Mouse (Mus musculus) kidney, adult 8-10 months (tissue): ENCODE results near the gene Hhat.

Source experiments
- DNase-seq, 2 experiments: peaks; one replicate each; pipeline ENCODE4 v3.0.0; 2022

Gene Hhat

GRCm38 (mm10) chr1:192770495-192771331, at the start of gene Hhat:
TSS of gene Hhat (minus strand) at chr1:192771223.
- DNase-seq: peak; percentile 44 to 52

- no peak for DNase-seq
These were observed 47.3 kb upstream of the Hhat start for GRCm38 (mm10) chr1:192818334-192818733.

- DNase-seq: peak; percentile 48 to 55
These were observed 44.8 kb upstream of the Hhat start for GRCm38 (mm10) chr1:192815789-192816188.

GRCm38 (mm10) chr1:192814700-192815099, 43.7 kb upstream of the Hhat start:
- DNase-seq: no peak

- DNase-seq: peak; percentile 44 to 69
These were observed 41.7 kb upstream of the Hhat start for GRCm38 (mm10) chr1:192812758-192813157.

GRCm38 (mm10) chr1:192812290-192812689, 41.3 kb upstream of the Hhat start:
- DNase-seq: no peak

- no peak for DNase-seq
These were observed 35.4 kb upstream of the Hhat start for GRCm38 (mm10) chr1:192806168-192807157.

GRCm38 (mm10) chr1:192800338-192800737, 29.3 kb upstream of the Hhat start:
- no peak for DNase-seq

- no peak for DNase-seq
These were observed 28.4 kb upstream of the Hhat start for GRCm38 (mm10) chr1:192799165-192799991.

- peak in 1 of 2 experiments; percentile 38 for DNase-seq
These were observed 27.5 kb upstream of the Hhat start for GRCm38 (mm10) chr1:192798212-192799164.

GRCm38 (mm10) chr1:192797011-192797274, 25.9 kb upstream of the Hhat start:
- DNase-seq: no peak

GRCm38 (mm10) chr1:192796201-192797010, 25.4 kb upstream of the Hhat start:
- no peak for DNase-seq

GRCm38 (mm10) chr1:192794957-192795745, 24.1 kb upstream of the Hhat start:
- no peak for DNase-seq

GRCm38 (mm10) chr1:192791897-192792361, 20.9 kb upstream of the Hhat start:
- no peak for DNase-seq

- no peak for DNase-seq
These were observed 19.4 kb upstream of the Hhat start for GRCm38 (mm10) chr1:192790442-192790841.

- no peak for DNase-seq
These were observed 18.8 kb upstream of the Hhat start for GRCm38 (mm10) chr1:192789828-192790227.

- DNase-seq: peak in 1 of 2 experiments; percentile 28
These were observed 18.1 kb upstream of the Hhat start for GRCm38 (mm10) chr1:192789111-192789522.

GRCm38 (mm10) chr1:192786194-192786593, 15.2 kb upstream of the Hhat start:
- DNase-seq: no peak
